Mouse (Mus musculus): ENCODE data around the gene Armt1. TPM values are rescaled to one million over a fixed set of nuclear protein-coding genes. Genes with fewer than 3 reads are reported as not detected.
"Not testable (repeated sequence)": the region's sequence is repeated elsewhere in the genome, so short reads cannot be mapped to it uniquely, and the experiment has no call there.

The Armt1 gene
- total and polyA plus RNA-seq, 2 experiments from 2014 or later: 6.6 to 8.3 TPM

GRCm38 (mm10) chr10:4405511-4405910 is 26.8 kb upstream of the Armt1 start:
- 79% methylated on average over 5 of the region's 5 CpGs for WGBS
- Histone ChIP-seq H3K9ac (replicated peaks; ENCODE audit: low read length) (no peak overlapping the region), H3K27me3 (ENCODE audit: insufficient read depth, low read length) (no peaks in the 10 kb centered on the region), H3K36me3 (ENCODE audit: insufficient read depth, low read length) (peaks cover 33% of the 10 kb centered on the region), H3K27ac (no peak overlapping the region), H3K4me2 (ENCODE audit: low read depth, low read length) (no peak overlapping the region), H3K4me1 (ENCODE audit: insufficient read depth, low read length) (no peaks in the 10 kb centered on the region; the same call in 1 of the 2 replicates), H3K4me3 (ENCODE audit: low read length) (no peak overlapping the region), H3K9me3 (ENCODE audit: low read length) (no peaks in the 10 kb centered on the region)
- no peak for TF ChIP-seq CTCF (IDR thresholded peaks at IDR 0.05; ENCODE audit: low read depth)
- DNase-seq (ENCODE audit: low spot score) (no peak), ATAC-seq (no peak; the same call in 1 of the 2 replicates)

DNA sequence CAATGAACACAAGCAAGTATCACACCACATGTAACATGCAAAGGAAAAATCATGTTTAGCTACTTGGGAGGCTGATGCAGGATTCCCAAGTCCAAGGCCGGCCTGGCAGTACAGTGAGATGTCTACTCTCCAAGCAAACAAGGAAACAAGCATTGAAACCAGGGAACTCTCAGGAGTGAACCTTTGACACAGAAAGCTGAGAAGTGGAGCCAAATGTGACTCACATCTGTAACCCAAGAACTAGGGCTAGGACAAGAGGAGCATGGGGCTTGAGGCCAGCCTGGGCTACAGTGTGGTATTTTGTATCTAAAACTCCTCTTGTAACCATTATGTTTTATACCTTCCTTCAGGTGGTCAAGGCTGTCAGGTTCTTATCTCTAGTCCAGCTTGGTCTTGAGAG is 25.1 kb upstream of the Armt1 start:
- no peak for ATAC-seq
- Histone ChIP-seq H3K36me3 (ENCODE audit: insufficient read depth, low read length) (peaks cover 39% of the 10 kb centered on the region), H3K4me1 (ENCODE audit: insufficient read depth, low read length) (no peaks in the 10 kb centered on the region; the same call in 1 of the 2 replicates), H3K4me3 (ENCODE audit: low read length) (no peak overlapping the region), H3K9ac (replicated peaks; ENCODE audit: low read length) (no peak overlapping the region), H3K27ac (no peak overlapping the region), H3K9me3 (ENCODE audit: low read length) (no peaks in the 10 kb centered on the region), H3K27me3 (ENCODE audit: insufficient read depth, low read length) (no peaks in the 10 kb centered on the region), H3K4me2 (ENCODE audit: low read depth, low read length) (no peak overlapping the region)
- no peak for DNase-seq (ENCODE audit: low spot score)
- WGBS: 97% methylated on average over 1 of the region's 1 CpGs
- TF ChIP-seq CTCF (IDR thresholded peaks at IDR 0.05; ENCODE audit: low read depth): no peak

- no peak overlapping the region for H3K4me2 ChIP-seq (ENCODE audit: low read depth, low read length)
- H3K36me3 ChIP-seq (ENCODE audit: insufficient read depth, low read length): peaks cover 34% of the 10 kb centered on the region
- DNase-seq (ENCODE audit: low spot score) (peak; percentile 44), ATAC-seq (no peak)
- H3K9ac ChIP-seq (replicated peaks; ENCODE audit: low read length): no peak overlapping the region
- 67% methylated on average over 8 of the region's 8 CpGs for WGBS
- peak; percentile 65 for TF ChIP-seq CTCF (IDR thresholded peaks at IDR 0.05; ENCODE audit: low read depth)
- H3K27ac ChIP-seq: no peak overlapping the region
- H3K27me3 ChIP-seq (ENCODE audit: insufficient read depth, low read length): no peaks in the 10 kb centered on the region
- no peaks in the 10 kb centered on the region for H3K9me3 ChIP-seq (ENCODE audit: low read length)
- H3K4me1 ChIP-seq (ENCODE audit: insufficient read depth, low read length): no peaks in the 10 kb centered on the region
- H3K4me3 ChIP-seq (ENCODE audit: low read length): no peak overlapping the region
Measured at GRCm38 (mm10) chr10:4425245-4425644, 7.0 kb upstream of the Armt1 start.

GRCm38 (mm10) chr10:4430399-4430798 is 1.9 kb upstream of the Armt1 start:
- H3K4me3 ChIP-seq (ENCODE audit: low read length): no peak overlapping the region
- H3K9ac ChIP-seq (replicated peaks; ENCODE audit: low read length): no peak overlapping the region
- no peak overlapping the region for H3K4me2 ChIP-seq (ENCODE audit: low read depth, low read length)
- no peaks in the 10 kb centered on the region for H3K27me3 ChIP-seq (ENCODE audit: insufficient read depth, low read length)
- H3K9me3 ChIP-seq (ENCODE audit: low read length): no peaks in the 10 kb centered on the region
- H3K4me1 ChIP-seq (ENCODE audit: insufficient read depth, low read length): 0 out of 2 replicates have a peak, but pooled peaks cover 7% of the 10 kb centered on the region
- 89% methylated on average over 8 of the region's 8 CpGs for WGBS
- no peak for TF ChIP-seq CTCF (IDR thresholded peaks at IDR 0.05; ENCODE audit: low read depth)
- DNase-seq (ENCODE audit: low spot score) (no peak), ATAC-seq (no peak)
- H3K36me3 ChIP-seq (ENCODE audit: insufficient read depth, low read length): peaks cover 13% of the 10 kb centered on the region
- H3K27ac ChIP-seq: peak overlapping the region; percentile 22; the same call in 1 of the 2 replicates

GRCm38 (mm10) chr10:4430826-4431225 is 1.4 kb upstream of the Armt1 start:
- WGBS: 70% methylated on average over 3 of the region's 3 CpGs
- no peak overlapping the region; the same call in 1 of the 2 replicates for H3K4me3 ChIP-seq (ENCODE audit: low read length)
- peak overlapping the region; percentile 91 for H3K4me2 ChIP-seq (ENCODE audit: low read depth, low read length)
- DNase-seq (ENCODE audit: low spot score): peak; percentile 18
- no peaks in the 10 kb centered on the region for H3K9me3 ChIP-seq (ENCODE audit: low read length)
- TF ChIP-seq CTCF (IDR thresholded peaks at IDR 0.05; ENCODE audit: low read depth): no peak
- peak overlapping the region; percentile 74; the same call in 1 of the 2 replicates for H3K9ac ChIP-seq (replicated peaks; ENCODE audit: low read length)
- H3K27me3 ChIP-seq (ENCODE audit: insufficient read depth, low read length): no peaks in the 10 kb centered on the region
- peak overlapping the region; percentile 22; the same call in 1 of the 2 replicates for H3K27ac ChIP-seq
- H3K4me1 ChIP-seq (ENCODE audit: insufficient read depth, low read length): 0 out of 2 replicates have a peak, but pooled peaks cover 7% of the 10 kb centered on the region
- H3K36me3 ChIP-seq (ENCODE audit: insufficient read depth, low read length): peaks cover 12% of the 10 kb centered on the region
- ATAC-seq: no peak

DNA sequence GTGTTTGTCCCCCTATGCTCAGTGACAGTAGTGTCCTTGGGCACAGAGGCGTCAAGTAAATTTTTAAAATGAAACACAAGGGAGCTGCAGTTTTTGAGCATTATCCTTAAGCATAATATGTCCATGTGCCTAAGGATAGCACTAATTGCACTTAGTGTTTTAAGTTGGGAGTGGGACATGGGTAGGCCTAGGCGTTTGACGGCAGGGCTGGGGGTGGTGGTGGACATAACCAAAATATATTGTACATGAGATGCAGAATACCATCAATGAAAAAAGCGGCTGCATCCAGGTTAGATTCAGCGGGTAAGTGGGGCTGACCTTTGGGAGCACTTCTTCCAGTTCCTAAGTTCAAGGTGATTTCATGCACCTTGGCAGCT is 533 bp upstream of the Armt1 start:
- no peak; the same call in 1 of the 2 replicates for ATAC-seq
- H3K9me3 ChIP-seq (ENCODE audit: low read length): no peaks in the 10 kb centered on the region
- peak overlapping the region; percentile 70 for H3K4me3 ChIP-seq (ENCODE audit: low read length)
- WGBS: 12% methylated on average over 5 of the region's 5 CpGs
- 0 out of 2 replicates have a peak, but pooled peaks cover 7% of the 10 kb centered on the region for H3K4me1 ChIP-seq (ENCODE audit: insufficient read depth, low read length)
- DNase-seq (ENCODE audit: low spot score): no peak
- peak overlapping the region; percentile 74 for H3K9ac ChIP-seq (replicated peaks; ENCODE audit: low read length)
- no peak for TF ChIP-seq CTCF (IDR thresholded peaks at IDR 0.05; ENCODE audit: low read depth)
- H3K27ac ChIP-seq: peak overlapping the region; percentile 74
- no peaks in the 10 kb centered on the region for H3K27me3 ChIP-seq (ENCODE audit: insufficient read depth, low read length)
- peak overlapping the region; percentile 91 for H3K4me2 ChIP-seq (ENCODE audit: low read depth, low read length)
- peaks cover 3% of the 10 kb centered on the region; the same call in 1 of the 2 replicates for H3K36me3 ChIP-seq (ENCODE audit: insufficient read depth, low read length)

DNA sequence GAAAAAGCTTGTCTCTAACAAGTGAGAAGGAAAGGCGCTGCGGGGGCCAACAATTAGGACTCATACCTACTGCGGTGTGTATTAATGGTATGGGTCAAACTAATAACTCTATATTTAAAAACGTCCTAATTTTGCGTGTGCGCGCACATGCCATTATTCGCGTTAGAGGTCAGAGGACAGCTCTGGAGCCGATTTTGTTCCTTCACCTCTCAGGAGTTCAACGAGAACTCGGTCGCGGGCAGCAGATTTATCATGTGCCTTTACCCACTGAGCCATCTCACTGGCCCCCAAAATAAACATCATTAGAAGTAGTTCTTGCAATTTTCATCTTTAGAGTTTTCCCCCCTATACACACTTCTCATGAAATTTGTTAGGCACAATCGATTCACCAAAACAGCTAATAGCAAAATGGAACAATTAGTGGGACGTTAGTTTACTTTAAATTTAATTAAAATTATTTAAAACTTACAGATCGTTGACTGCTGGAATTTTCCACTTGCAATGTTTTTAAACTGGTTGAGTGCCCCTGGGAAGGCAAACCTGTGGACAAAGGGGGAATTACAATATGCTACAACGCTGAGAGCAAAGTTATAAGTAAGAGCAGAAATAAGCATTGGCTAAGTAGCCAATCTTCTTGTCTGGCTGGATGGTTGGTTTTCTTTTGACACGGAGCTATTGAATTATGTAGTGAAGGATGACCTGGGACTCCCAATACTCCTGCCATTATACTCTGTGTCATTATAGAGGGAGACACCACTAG is 909 bp downstream of the Armt1 start:
- 10% methylated on average over 19 of the region's 19 CpGs for WGBS
- DNase-seq (ENCODE audit: low spot score): peak; percentile 43
- H3K9ac ChIP-seq (replicated peaks; ENCODE audit: low read length): peak overlapping the region; percentile 46
- H3K27ac ChIP-seq: peak overlapping the region; percentile 85
- H3K9me3 ChIP-seq (ENCODE audit: low read length): no peaks in the 10 kb centered on the region
- no peak for ATAC-seq
- H3K27me3 ChIP-seq (ENCODE audit: insufficient read depth, low read length): no peaks in the 10 kb centered on the region
- 0 out of 2 replicates have a peak, but pooled peaks cover 7% of the 10 kb centered on the region for H3K4me1 ChIP-seq (ENCODE audit: insufficient read depth, low read length)
- H3K4me2 ChIP-seq (ENCODE audit: low read depth, low read length): peak overlapping the region; percentile 69
- peak overlapping the region; percentile 70 for H3K4me3 ChIP-seq (ENCODE audit: low read length)
- TF ChIP-seq CTCF (IDR thresholded peaks at IDR 0.05; ENCODE audit: low read depth): peak; percentile 42
- H3K36me3 ChIP-seq (ENCODE audit: insufficient read depth, low read length): no peaks in the 10 kb centered on the region

DNA sequence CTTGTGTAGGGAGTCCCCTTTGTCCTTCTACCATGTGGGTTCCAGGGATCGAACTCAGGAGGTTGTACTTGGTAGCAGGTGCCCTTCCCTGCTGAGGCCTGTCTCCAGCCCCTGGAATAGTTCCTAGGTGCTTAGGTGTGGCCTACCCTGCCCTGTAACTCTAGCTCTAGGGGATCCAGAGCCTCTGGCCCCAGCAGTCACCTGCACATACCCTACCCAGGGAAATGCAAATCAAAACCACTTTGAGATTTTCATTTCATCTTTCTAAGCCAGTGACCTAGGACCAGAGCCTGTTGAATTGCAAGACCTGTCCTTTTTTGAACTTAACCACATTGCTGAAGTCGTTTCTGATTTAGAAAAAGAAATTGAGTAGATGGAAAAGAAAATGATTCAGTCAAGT is 1.6 kb downstream of the Armt1 start:
- H3K9me3 ChIP-seq (ENCODE audit: low read length); H3K36me3 ChIP-seq (ENCODE audit: insufficient read depth, low read length); H3K27me3 ChIP-seq (ENCODE audit: insufficient read depth, low read length); H3K9ac ChIP-seq (replicated peaks; ENCODE audit: low read length); ATAC-seq; DNase-seq (ENCODE audit: low spot score); H3K27ac ChIP-seq; H3K4me2 ChIP-seq (ENCODE audit: low read depth, low read length); H3K4me3 ChIP-seq (ENCODE audit: low read length); H3K4me1 ChIP-seq (ENCODE audit: insufficient read depth, low read length): not testable (repeated sequence)
- 96% methylated on average over 2 of the region's 2 CpGs for WGBS

All from hindbrain, postnatal 0 days (tissue).